Mouse (Mus musculus) layer of hippocampus, adult 18-20 months (tissue): ENCODE results near the gene Foxf2. TPM values are rescaled to one million over a fixed set of nuclear protein-coding genes. Genes with fewer than 3 reads are reported as not detected.
A peak's percentile ranks its signal among the peaks of the same experiment; 100 is the strongest.

Experiments used
- DNase-seq, 2 experiments: peaks; one replicate each; pipeline ENCODE4 v3.0.0; 2022; ENCODE audit warnings: low spot score in 2 of 2
- total RNA-seq, 2 experiments: library from RNA; stranded (reverse); gene quantifications; 2 replicates each; pipeline ENCODE4 v1.2.3; 2021

Gene Foxf2
- total RNA-seq, 2 experiments from 2014 or later = 4.0 to 5.5 TPM

- DNase-seq = no peak
Observed at GRCm38 (mm10) chr13:31624966-31625332, 667 bp upstream of the Foxf2 start.

GRCm38 (mm10) chr13:31626183-31626801 lies 676 bp downstream of the Foxf2 start:
- DNase-seq = no peak

GRCm38 (mm10) chr13:31626991-31627625 lies 1.5 kb downstream of the Foxf2 start:
- no peak for DNase-seq

- DNase-seq = no peak
Observed at GRCm38 (mm10) chr13:31627864-31628690, 2.5 kb downstream of the Foxf2 start.

GRCm38 (mm10) chr13:31628691-31629180 lies 3.1 kb downstream of the Foxf2 start:
- no peak for DNase-seq

- DNase-seq = no peak
Observed at GRCm38 (mm10) chr13:31629321-31629851, 3.8 kb downstream of the Foxf2 start.

- DNase-seq = no peak
Observed at GRCm38 (mm10) chr13:31630051-31630450, 4.4 kb downstream of the Foxf2 start.

- DNase-seq = no peak
Observed at GRCm38 (mm10) chr13:31630551-31630950, 4.9 kb downstream of the Foxf2 start.

- DNase-seq = no peak
Observed at GRCm38 (mm10) chr13:31631291-31631690, 5.7 kb downstream of the Foxf2 start.

GRCm38 (mm10) chr13:31632450-31632849 lies 6.8 kb downstream of the Foxf2 start:
- DNase-seq = peak in 1 of 2 experiments; percentile 71

GRCm38 (mm10) chr13:31633259-31633658 lies 7.6 kb downstream of the Foxf2 start:
- no peak for DNase-seq

GRCm38 (mm10) chr13:31635546-31635945 lies 9.9 kb downstream of the Foxf2 start:
- DNase-seq = no peak

- no peak for DNase-seq
Observed at GRCm38 (mm10) chr13:31641517-31641916, 15.9 kb downstream of the Foxf2 start.

GRCm38 (mm10) chr13:31652131-31652745 lies 26.6 kb downstream of the Foxf2 start:
- DNase-seq = no peak

GRCm38 (mm10) chr13:31656249-31656648 lies 30.6 kb downstream of the Foxf2 start:
- no peak for DNase-seq

- no peak for DNase-seq
Observed at GRCm38 (mm10) chr13:31658212-31658611, 32.6 kb downstream of the Foxf2 start.

- peak; percentile 44 to 88 for DNase-seq
Observed at GRCm38 (mm10) chr13:31658963-31659362, 33.3 kb downstream of the Foxf2 start.

- no peak for DNase-seq
Observed at GRCm38 (mm10) chr13:31661211-31661610, 35.6 kb downstream of the Foxf2 start.

- DNase-seq = no peak
Observed at GRCm38 (mm10) chr13:31665376-31665775, 39.8 kb downstream of the Foxf2 start.

GRCm38 (mm10) chr13:31667919-31668524 lies 42.4 kb downstream of the Foxf2 start:
- DNase-seq = no peak

- peak in 1 of 2 experiments; percentile 16 for DNase-seq
Observed at GRCm38 (mm10) chr13:31672093-31672492, 46.5 kb downstream of the Foxf2 start.
